Mouse (Mus musculus) embryonic facial prominence, embryonic 10.5 days (tissue): Measurements from ENCODE around the gene Sugp2. TPM values are rescaled to one million over a fixed set of nuclear protein-coding genes. Genes with fewer than 3 reads are reported as not detected.

Source experiments
- DNase-seq: peaks from one replicate; pipeline ENCODE4 v3.0.0-alpha.2; 2017; ENCODE audit warnings: low spot score
- H3K27ac ChIP-seq: fragments of 300-500 bp; sonication (generic); replicated peaks from 2 replicates; pipeline ENCODE4 v1.5.1; 2016; ENCODE audit warnings: mild to moderate bottlenecking
- H3K27me3 ChIP-seq: fragments of 300-500 bp; sonication (generic); replicated peaks from 2 replicates; pipeline ENCODE4 v1.6.1; 2016; ENCODE audit warnings: low read depth, mild to moderate bottlenecking; ENCODE audit not compliant: poor library complexity, severe bottlenecking
- H3K36me3 ChIP-seq: fragments of 300-500 bp; sonication (generic); replicated peaks from 2 replicates; pipeline ENCODE4 v1.6.1; 2016; ENCODE audit warnings: mild to moderate bottlenecking, moderate library complexity
- H3K4me1 ChIP-seq: fragments of 300-500 bp; sonication (generic); 2 replicates; pipeline ENCODE4 v1.6.1; 2016
- H3K4me3 ChIP-seq: fragments of 300-500 bp; sonication (generic); 2 replicates; pipeline ENCODE4 v1.5.1; 2016; ENCODE audit warnings: mild to moderate bottlenecking, moderate library complexity
- H3K9me3 ChIP-seq: fragments of 300-500 bp; sonication (generic); 2 replicates; pipeline ENCODE4 v1.6.1; 2016; ENCODE audit warnings: mild to moderate bottlenecking
- WGBS: fragments of 180-500 bp; shearing (Covaris S2); methylation state at CpG from one replicate; pipeline ENCODE4 v1.1.7; 2016; 5-methylcytosine and 5-hydroxymethylcytosine counted together
- polyA plus RNA-seq: library from polyadenylated mRNA; unstranded; fragments of >200 nt; fragmentation: Nextera tagmentation; extraction: Ambion mirVana; gene quantifications from 2 replicates; pipeline ENCODE4 v1.2.1, GENCODE M21; 2016

Sugp2 gene
- polyA plus RNA-seq, 1 experiment from 2014 or later: 47.0 TPM

- peaks cover 3% of the 10 kb centered on the region for H3K4me1 ChIP-seq
- H3K36me3 ChIP-seq: peaks cover 68% of the 10 kb centered on the region
- H3K27me3 ChIP-seq: no peaks in the 10 kb centered on the region
- H3K4me3 ChIP-seq: no peak overlapping the region
- DNase-seq: no peak
- H3K9me3 ChIP-seq: no peaks in the 10 kb centered on the region
- no peak overlapping the region for H3K27ac ChIP-seq
- WGBS: 41% methylated on average over 4 of the region's 4 CpGs
These were observed 6.0 kb upstream of the Sugp2 start for GRCm38 (mm10) chr8:70227997-70228396.

GRCm38 (mm10) chr8:70230837-70231236 is 3.2 kb upstream of the Sugp2 start:
- Histone ChIP-seq H3K4me3 (no peak overlapping the region), H3K36me3 (peaks cover 40% of the 10 kb centered on the region), H3K27ac (no peak overlapping the region), H3K4me1 (peaks cover 20% of the 10 kb centered on the region), H3K27me3 (no peaks in the 10 kb centered on the region), H3K9me3 (no peaks in the 10 kb centered on the region)
- no peak for DNase-seq
- 91% methylated on average over 9 of the region's 9 CpGs for WGBS

- H3K9me3 ChIP-seq: no peaks in the 10 kb centered on the region
- peak overlapping the region; percentile 92 for H3K4me3 ChIP-seq
- DNase-seq: no peak
- H3K36me3 ChIP-seq: peaks cover 53% of the 10 kb centered on the region
- H3K27ac ChIP-seq: peak overlapping the region; percentile 93
- WGBS: 7% methylated on average over 13 of the region's 13 CpGs
- no peaks in the 10 kb centered on the region for H3K27me3 ChIP-seq
- H3K4me1 ChIP-seq: peaks cover 21% of the 10 kb centered on the region
These were observed 420 bp upstream of the Sugp2 start for GRCm38 (mm10) chr8:70233606-70234005.

- peak overlapping the region; percentile 93 for H3K27ac ChIP-seq
- no peak for DNase-seq
- WGBS: under 1% methylated on average over 15 of the region's 15 CpGs
- no peaks in the 10 kb centered on the region for H3K9me3 ChIP-seq
- H3K36me3 ChIP-seq: peaks cover 53% of the 10 kb centered on the region
- peaks cover 21% of the 10 kb centered on the region for H3K4me1 ChIP-seq
- no peaks in the 10 kb centered on the region for H3K27me3 ChIP-seq
- peak overlapping the region; percentile 92 for H3K4me3 ChIP-seq
These were observed 729 bp downstream of the Sugp2 start for GRCm38 (mm10) chr8:70234781-70235128.

GRCm38 (mm10) chr8:70237842-70238241 is 3.8 kb downstream of the Sugp2 start:
- no peak for DNase-seq
- Histone ChIP-seq H3K4me3 (no peak overlapping the region), H3K27me3 (no peaks in the 10 kb centered on the region), H3K36me3 (peaks cover 68% of the 10 kb centered on the region), H3K27ac (no peak overlapping the region), H3K4me1 (peaks cover 21% of the 10 kb centered on the region), H3K9me3 (no peaks in the 10 kb centered on the region)
- WGBS: 88% methylated on average over 2 of the region's 2 CpGs

DNA sequence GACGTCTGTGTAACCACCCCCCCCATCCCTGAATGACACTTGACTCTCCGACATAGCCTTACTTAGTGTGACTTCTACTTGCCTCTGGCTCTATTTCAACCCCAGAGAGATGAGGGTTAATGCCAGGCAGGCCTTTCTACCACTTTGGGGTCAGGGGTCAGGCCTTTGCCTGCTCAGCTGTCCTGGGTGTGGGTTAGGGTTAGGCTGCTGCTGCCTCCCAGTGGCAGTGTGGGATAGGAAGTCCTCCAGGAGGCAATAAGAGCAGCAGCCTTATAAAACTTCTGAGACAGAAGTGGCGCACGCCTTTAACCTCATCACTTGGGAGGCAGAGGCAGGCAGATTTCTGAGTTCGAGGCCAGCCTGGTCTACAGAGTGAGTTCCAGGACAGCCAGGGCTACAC is 6.6 kb downstream of the Sugp2 start:
- peaks cover 6% of the 10 kb centered on the region for H3K4me1 ChIP-seq
- H3K27ac ChIP-seq: no peak overlapping the region
- no peak overlapping the region for H3K4me3 ChIP-seq
- no peaks in the 10 kb centered on the region for H3K9me3 ChIP-seq
- peaks cover 95% of the 10 kb centered on the region for H3K36me3 ChIP-seq
- 81% methylated on average over 5 of the region's 5 CpGs for WGBS
- H3K27me3 ChIP-seq: no peaks in the 10 kb centered on the region
- no peak for DNase-seq

DNA sequence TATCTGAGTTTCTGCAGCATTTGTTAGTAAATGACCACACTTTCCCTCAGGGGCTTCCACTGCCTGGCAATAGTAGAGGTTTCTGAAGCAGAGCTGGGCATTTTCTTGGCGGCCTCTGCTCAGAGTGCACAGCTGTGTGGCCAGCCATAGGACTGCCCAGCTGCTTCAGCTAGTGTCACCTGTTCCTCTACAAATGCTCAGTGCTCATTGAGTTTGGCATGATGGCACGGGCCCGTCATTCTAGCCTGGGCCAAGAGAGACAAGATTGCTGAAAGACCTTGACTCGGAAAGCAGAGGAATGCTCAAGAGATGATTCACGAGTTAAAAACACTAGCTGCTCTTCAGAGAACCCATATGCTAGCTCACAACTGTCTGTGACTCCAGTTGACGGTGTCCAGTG is 12.6 kb downstream of the Sugp2 start:
- H3K36me3 ChIP-seq: peaks cover 99% of the 10 kb centered on the region
- WGBS: 93% methylated on average over 6 of the region's 6 CpGs
- H3K9me3 ChIP-seq: no peaks in the 10 kb centered on the region
- H3K27me3 ChIP-seq: no peaks in the 10 kb centered on the region
- no peak for DNase-seq
- H3K27ac ChIP-seq: no peak overlapping the region
- no peaks in the 10 kb centered on the region for H3K4me1 ChIP-seq
- no peak overlapping the region for H3K4me3 ChIP-seq

DNA sequence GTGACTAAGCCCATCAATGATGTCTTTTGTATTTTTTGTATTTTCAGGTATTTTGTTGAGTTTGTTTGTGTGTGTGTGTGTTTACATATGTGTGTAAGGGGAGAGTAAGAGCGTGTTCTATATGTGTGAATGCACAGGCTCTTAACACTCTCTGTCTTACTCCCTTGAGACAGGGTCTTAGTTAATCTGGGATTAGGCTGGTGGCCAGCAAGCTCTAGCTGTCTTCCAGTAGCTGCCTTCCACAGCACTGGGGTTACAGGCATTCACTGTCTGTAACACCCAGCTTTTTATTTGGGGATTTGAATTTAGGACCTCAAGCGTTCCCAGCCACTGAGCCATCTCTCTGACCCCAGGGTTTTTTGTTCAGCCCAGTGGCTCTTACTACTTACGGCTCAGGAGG is 13.8 kb downstream of the Sugp2 start:
- no peak overlapping the region for H3K4me3 ChIP-seq
- no peak overlapping the region for H3K27ac ChIP-seq
- 98% methylated on average over 3 of the region's 3 CpGs for WGBS
- no peak for DNase-seq
- no peaks in the 10 kb centered on the region for H3K27me3 ChIP-seq
- no peaks in the 10 kb centered on the region for H3K9me3 ChIP-seq
- H3K4me1 ChIP-seq: no peaks in the 10 kb centered on the region
- peaks cover 99% of the 10 kb centered on the region for H3K36me3 ChIP-seq

DNA sequence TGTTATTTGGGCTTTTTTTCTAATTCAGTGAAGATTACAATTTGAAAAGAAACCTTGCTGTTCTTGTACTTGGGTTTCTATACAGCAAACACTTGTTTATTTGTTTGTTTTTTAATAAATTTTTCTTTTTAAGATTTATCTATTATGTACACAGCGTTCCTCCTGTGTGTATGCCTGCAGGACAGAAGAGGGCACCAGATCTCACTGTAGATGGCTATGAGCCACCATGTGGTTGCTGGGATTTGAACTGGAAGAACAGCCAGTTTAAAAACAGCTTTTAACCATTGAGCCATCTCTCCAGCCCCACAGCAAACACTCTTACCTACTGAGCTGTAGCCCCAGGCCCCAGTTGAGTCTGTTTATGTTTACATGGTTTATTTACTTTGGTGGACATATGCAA is 20.6 kb downstream of the Sugp2 start:
- Histone ChIP-seq H3K4me1 (no peaks in the 10 kb centered on the region), H3K27ac (no peak overlapping the region), H3K36me3 (peaks cover 100% of the 10 kb centered on the region), H3K27me3 (no peaks in the 10 kb centered on the region), H3K9me3 (no peaks in the 10 kb centered on the region), H3K4me3 (no peak overlapping the region)
- 88% methylated on average over 1 of the region's 1 CpGs for whole genome bisulfite sequencing
- no peak for DNase-seq

DNA sequence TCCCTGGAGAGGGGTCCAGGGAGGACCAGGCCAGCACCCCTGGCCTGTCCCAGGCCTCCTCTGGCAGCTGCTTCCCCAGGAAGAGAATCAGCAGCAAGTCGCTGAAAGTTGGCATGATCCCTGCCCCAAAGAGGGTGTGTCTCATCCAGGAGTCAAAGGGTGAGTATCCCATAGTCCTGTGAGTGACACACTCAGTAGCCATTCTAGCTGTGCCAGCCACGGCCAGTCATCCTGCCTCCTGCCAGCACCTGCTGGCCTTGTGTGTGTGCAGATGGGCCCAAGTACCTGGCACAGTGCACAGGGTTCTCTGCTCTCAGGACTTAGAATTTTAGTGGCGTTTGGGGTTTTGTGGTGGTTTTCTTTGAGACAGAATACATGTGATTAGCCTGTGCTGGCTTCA is 23.4 kb downstream of the Sugp2 start:
- no peaks in the 10 kb centered on the region for H3K27me3 ChIP-seq
- no peak for DNase-seq
- H3K4me3 ChIP-seq: no peak overlapping the region
- no peaks in the 10 kb centered on the region for H3K4me1 ChIP-seq
- WGBS: 85% methylated on average over 3 of the region's 3 CpGs
- H3K27ac ChIP-seq: no peak overlapping the region
- H3K36me3 ChIP-seq: peaks cover 100% of the 10 kb centered on the region
- H3K9me3 ChIP-seq: no peaks in the 10 kb centered on the region

DNA sequence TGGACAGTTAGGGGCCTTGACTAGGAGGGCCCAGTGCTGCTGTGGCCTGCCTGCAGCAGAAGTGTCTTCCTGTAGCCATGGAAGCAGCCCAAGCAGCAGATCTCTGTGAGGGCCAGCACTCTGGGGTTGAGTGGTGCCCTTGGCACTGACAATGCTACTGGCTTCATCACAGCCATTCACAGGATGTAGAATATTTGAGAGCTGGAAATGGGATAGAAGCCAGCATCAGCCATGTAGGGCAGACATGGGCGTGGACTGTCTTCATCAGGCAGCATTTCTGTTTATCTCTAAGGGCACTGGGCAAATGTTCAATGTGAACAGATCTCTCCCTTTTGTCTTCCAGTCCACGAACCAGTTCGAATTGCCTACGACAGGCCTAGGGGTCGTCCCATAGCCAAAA is 24.6 kb downstream of the Sugp2 start:
- Histone ChIP-seq H3K4me3 (no peak overlapping the region), H3K9me3 (no peaks in the 10 kb centered on the region), H3K27ac (no peak overlapping the region), H3K36me3 (peaks cover 100% of the 10 kb centered on the region), H3K4me1 (no peaks in the 10 kb centered on the region), H3K27me3 (no peaks in the 10 kb centered on the region)
- no peak for DNase-seq
- WGBS: 97% methylated on average over 5 of the region's 5 CpGs

GRCm38 (mm10) chr8:70259043-70259442 is 25.0 kb downstream of the Sugp2 start:
- Histone ChIP-seq H3K4me1 (no peaks in the 10 kb centered on the region), H3K27me3 (no peaks in the 10 kb centered on the region), H3K27ac (no peak overlapping the region), H3K9me3 (no peaks in the 10 kb centered on the region), H3K36me3 (peaks cover 100% of the 10 kb centered on the region), H3K4me3 (no peak overlapping the region)
- DNase-seq: no peak
- 93% methylated on average over 2 of the region's 2 CpGs for WGBS

DNA sequence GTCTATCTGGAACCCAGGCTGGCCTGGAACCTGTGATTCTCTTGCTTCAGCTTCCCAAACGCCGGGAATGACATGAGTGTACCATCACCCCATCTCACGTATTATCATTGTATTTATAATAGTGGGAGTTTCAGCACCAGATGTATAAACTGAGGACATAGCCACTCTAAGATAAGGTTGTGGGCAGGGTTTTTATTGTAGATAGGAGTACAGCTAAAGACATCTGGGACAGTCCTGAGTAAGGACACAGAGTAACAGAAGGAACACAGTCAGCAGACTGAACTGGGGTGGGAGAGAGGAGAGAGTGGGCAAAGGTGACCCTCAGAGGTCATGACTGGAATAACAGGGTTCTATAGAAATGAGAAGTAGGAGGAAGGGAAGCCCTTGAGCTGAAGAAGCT is 33.6 kb downstream of the Sugp2 start:
- H3K9me3 ChIP-seq: no peaks in the 10 kb centered on the region
- WGBS: 87% methylated on average over 3 of the region's 3 CpGs
- no peak for DNase-seq
- no peaks in the 10 kb centered on the region for H3K27me3 ChIP-seq
- no peak overlapping the region for H3K4me3 ChIP-seq
- peaks cover 18% of the 10 kb centered on the region for H3K4me1 ChIP-seq
- H3K36me3 ChIP-seq: peaks cover 43% of the 10 kb centered on the region
- H3K27ac ChIP-seq: no peak overlapping the region

DNA sequence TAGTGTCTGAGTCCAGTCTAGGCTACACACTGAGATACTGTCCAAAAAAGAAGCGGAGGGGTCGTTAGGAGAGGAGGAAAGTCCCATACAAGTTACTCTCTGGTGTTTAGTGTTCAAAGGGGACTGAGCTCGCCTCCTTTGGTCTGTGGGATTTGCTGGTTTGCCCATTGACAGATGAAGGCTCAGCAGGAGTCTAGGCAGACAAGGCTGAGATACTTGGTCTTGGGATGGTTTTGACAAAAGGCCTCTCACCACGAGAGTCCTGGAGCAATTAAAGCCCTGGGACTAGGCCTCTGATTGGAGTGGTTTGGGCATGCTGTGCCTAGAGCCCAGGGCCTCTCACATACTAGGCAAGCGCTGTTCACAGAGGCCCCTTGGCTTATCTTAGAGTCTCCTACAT is 34.3 kb downstream of the Sugp2 start:
- DNase-seq: no peak

More for the DNA sequence above, 34.3 kb downstream of the Sugp2 start:
- WGBS: 56% methylated on average over 5 of the region's 5 CpGs
- peaks cover 21% of the 10 kb centered on the region for H3K4me1 ChIP-seq
- no peak overlapping the region for H3K27ac ChIP-seq
- H3K9me3 ChIP-seq: no peaks in the 10 kb centered on the region
- no peaks in the 10 kb centered on the region for H3K27me3 ChIP-seq
- peaks cover 37% of the 10 kb centered on the region for H3K36me3 ChIP-seq
- no peak overlapping the region for H3K4me3 ChIP-seq
